Mouse (Mus musculus): ENCODE measurements at regions not wholly inside any gene's neighbourhood (a gene's known extent, or its start where the extent isn't known, plus 50 kb on each side); places are given as distances from the start of the nearest gene placed in this dataset.

- H3K36me3 ChIP-seq (ENCODE audit: insufficient read depth, low read length) = no peaks in the 10 kb centered on the region
- H3K27me3 ChIP-seq (ENCODE audit: insufficient read depth, low read length) = no peaks in the 10 kb centered on the region
- no peaks in the 10 kb centered on the region for H3K4me1 ChIP-seq (ENCODE audit: insufficient read depth, low read length)
- H3K4me3 ChIP-seq (ENCODE audit: low read length) = no peak overlapping the region
- no peak for TF ChIP-seq CTCF (IDR thresholded peaks at IDR 0.05; ENCODE audit: low read depth)
- ATAC-seq (no peak), DNase-seq (ENCODE audit: low spot score) (no peak)
- no peak overlapping the region for H3K9ac ChIP-seq (replicated peaks; ENCODE audit: low read length)
- 64% methylated on average over 8 of the region's 8 CpGs for WGBS
- H3K27ac ChIP-seq = no peak overlapping the region
- H3K9me3 ChIP-seq (ENCODE audit: low read length) = no peaks in the 10 kb centered on the region
- H3K4me2 ChIP-seq (ENCODE audit: low read depth, low read length) = no peak overlapping the region
Measured at GRCm38 (mm10) chr1:63920181-63920933, 151.3 kb upstream of the 4933402D24Rik start.

DNA sequence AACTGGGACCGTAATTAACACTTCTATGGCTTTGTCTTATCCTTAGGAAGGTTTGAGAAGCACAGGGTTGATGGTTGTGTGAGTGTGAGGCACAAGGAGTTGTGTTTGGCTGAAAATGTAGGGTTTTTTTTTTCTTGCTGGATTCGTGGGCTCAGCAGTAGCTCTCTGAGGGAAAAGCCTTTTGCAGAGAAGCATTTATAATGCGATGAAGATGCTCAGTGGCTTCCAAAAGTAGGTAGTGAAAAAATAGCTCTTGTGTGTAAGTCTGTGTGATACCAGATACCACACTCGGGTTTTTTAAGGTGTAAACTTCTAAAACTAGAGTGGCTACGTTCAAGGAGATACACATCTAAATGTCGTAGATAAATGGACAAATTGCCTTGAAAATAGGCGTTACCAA is 149.1 kb upstream of the 4933402D24Rik start:
- Histone ChIP-seq H3K4me1 (ENCODE audit: insufficient read depth, low read length) (no peaks in the 10 kb centered on the region), H3K4me2 (ENCODE audit: low read depth, low read length) (no peak overlapping the region), H3K9ac (replicated peaks; ENCODE audit: low read length) (no peak overlapping the region), H3K9me3 (ENCODE audit: low read length) (no peaks in the 10 kb centered on the region), H3K4me3 (ENCODE audit: low read length) (no peak overlapping the region), H3K36me3 (ENCODE audit: insufficient read depth, low read length) (no peaks in the 10 kb centered on the region), H3K27ac (no peak overlapping the region), H3K27me3 (ENCODE audit: insufficient read depth, low read length) (no peaks in the 10 kb centered on the region)
- TF ChIP-seq CTCF (IDR thresholded peaks at IDR 0.05; ENCODE audit: low read depth) = no peak
- 71% methylated on average over 7 of the region's 7 CpGs for WGBS
- DNase-seq (ENCODE audit: low spot score) (no peak), ATAC-seq (no peak)

- H3K36me3 ChIP-seq (ENCODE audit: insufficient read depth, low read length) = no peaks in the 10 kb centered on the region
- no peak overlapping the region for H3K4me2 ChIP-seq (ENCODE audit: low read depth, low read length)
- no peaks in the 10 kb centered on the region for H3K9me3 ChIP-seq (ENCODE audit: low read length)
- no peaks in the 10 kb centered on the region for H3K4me1 ChIP-seq (ENCODE audit: insufficient read depth, low read length)
- TF ChIP-seq CTCF (IDR thresholded peaks at IDR 0.05; ENCODE audit: low read depth) = no peak
- ATAC-seq (no peak), DNase-seq (ENCODE audit: low spot score) (no peak)
- no peak overlapping the region for H3K27ac ChIP-seq
- no peak overlapping the region for H3K4me3 ChIP-seq (ENCODE audit: low read length)
- WGBS = 64% methylated on average over 7 of the region's 7 CpGs
- H3K27me3 ChIP-seq (ENCODE audit: insufficient read depth, low read length) = no peaks in the 10 kb centered on the region
- no peak overlapping the region for H3K9ac ChIP-seq (replicated peaks; ENCODE audit: low read length)
Measured at GRCm38 (mm10) chr1:63916907-63917650, 148.0 kb upstream of the 4933402D24Rik start.

GRCm38 (mm10) chr1:63910765-63911164 is 141.7 kb upstream of the 4933402D24Rik start:
- TF ChIP-seq CTCF (IDR thresholded peaks at IDR 0.05; ENCODE audit: low read depth) = no peak
- Histone ChIP-seq H3K27me3 (ENCODE audit: insufficient read depth, low read length) (no peaks in the 10 kb centered on the region), H3K9me3 (ENCODE audit: low read length) (no peaks in the 10 kb centered on the region), H3K4me1 (ENCODE audit: insufficient read depth, low read length) (no peaks in the 10 kb centered on the region), H3K4me3 (ENCODE audit: low read length) (no peak overlapping the region), H3K4me2 (ENCODE audit: low read depth, low read length) (no peak overlapping the region), H3K36me3 (ENCODE audit: insufficient read depth, low read length) (no peaks in the 10 kb centered on the region), H3K9ac (replicated peaks; ENCODE audit: low read length) (no peak overlapping the region), H3K27ac (no peak overlapping the region)
- DNase-seq (ENCODE audit: low spot score) = no peak
- WGBS = 77% methylated on average over 3 of the region's 3 CpGs
- no peak for ATAC-seq

GRCm38 (mm10) chr1:63909191-63909590 is 140.1 kb upstream of the 4933402D24Rik start:
- Histone ChIP-seq H3K4me3 (ENCODE audit: low read length) (no peak overlapping the region), H3K27ac (no peak overlapping the region), H3K4me1 (ENCODE audit: insufficient read depth, low read length) (no peaks in the 10 kb centered on the region), H3K36me3 (ENCODE audit: insufficient read depth, low read length) (no peaks in the 10 kb centered on the region), H3K9ac (replicated peaks; ENCODE audit: low read length) (no peak overlapping the region), H3K4me2 (ENCODE audit: low read depth, low read length) (no peak overlapping the region), H3K27me3 (ENCODE audit: insufficient read depth, low read length) (no peaks in the 10 kb centered on the region), H3K9me3 (ENCODE audit: low read length) (no peaks in the 10 kb centered on the region)
- 89% methylated on average over 2 of the region's 2 CpGs for WGBS
- no peak for TF ChIP-seq CTCF (IDR thresholded peaks at IDR 0.05; ENCODE audit: low read depth)
- DNase-seq (ENCODE audit: low spot score) (no peak), ATAC-seq (no peak)

DNA sequence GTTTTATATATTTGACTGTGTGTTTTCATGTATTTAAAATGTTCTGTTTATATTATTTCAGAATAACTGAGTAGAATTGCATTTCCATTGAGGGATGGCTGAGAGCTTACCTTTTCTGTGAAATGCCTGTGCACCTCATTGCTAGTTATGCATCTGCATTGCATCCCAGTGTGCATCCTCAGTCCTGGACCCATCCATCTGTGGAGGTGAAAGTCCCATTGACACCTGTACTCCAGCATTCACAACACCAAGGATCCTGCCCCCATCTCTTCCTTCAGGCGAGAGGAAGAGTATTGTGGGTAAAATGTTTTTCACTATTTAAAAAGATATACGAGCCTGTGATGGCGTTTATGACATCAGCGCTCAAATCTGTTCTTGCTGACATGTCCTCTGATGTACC is 134.6 kb upstream of the 4933402D24Rik start:
- H3K4me2 ChIP-seq (ENCODE audit: low read depth, low read length) = no peak overlapping the region
- H3K9ac ChIP-seq (replicated peaks; ENCODE audit: low read length) = no peak overlapping the region
- H3K4me3 ChIP-seq (ENCODE audit: low read length) = no peak overlapping the region
- H3K36me3 ChIP-seq (ENCODE audit: insufficient read depth, low read length) = no peaks in the 10 kb centered on the region
- no peak overlapping the region for H3K27ac ChIP-seq
- DNase-seq (ENCODE audit: low spot score) (no peak), ATAC-seq (no peak)
- H3K9me3 ChIP-seq (ENCODE audit: low read length) = no peaks in the 10 kb centered on the region
- TF ChIP-seq CTCF (IDR thresholded peaks at IDR 0.05; ENCODE audit: low read depth) = no peak
- WGBS = 92% methylated on average over 4 of the region's 4 CpGs
- no peaks in the 10 kb centered on the region for H3K27me3 ChIP-seq (ENCODE audit: insufficient read depth, low read length)
- H3K4me1 ChIP-seq (ENCODE audit: insufficient read depth, low read length) = 0 out of 2 replicates have a peak, but pooled peaks cover 5% of the 10 kb centered on the region

DNA sequence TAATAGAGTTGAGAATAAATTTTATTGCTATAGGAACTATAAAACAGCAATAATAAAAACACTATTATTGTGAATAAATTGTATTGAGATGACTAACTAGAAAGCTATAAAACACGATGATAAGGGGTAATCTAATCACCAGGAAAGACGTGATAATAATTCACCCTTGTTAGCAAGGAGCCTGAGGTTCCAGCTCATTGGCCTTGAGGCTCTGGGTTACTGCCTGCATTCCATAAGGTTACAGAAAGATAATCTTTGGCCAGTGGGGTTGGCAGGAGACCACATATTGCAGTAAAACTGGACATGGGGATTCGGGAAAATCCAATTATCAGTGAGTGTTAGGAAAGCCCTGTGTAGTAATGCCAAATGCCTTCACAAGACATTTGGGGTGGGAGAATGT is 134.1 kb upstream of the 4933402D24Rik start:
- H3K27ac ChIP-seq = no peak overlapping the region
- no peak for TF ChIP-seq CTCF (IDR thresholded peaks at IDR 0.05; ENCODE audit: low read depth)
- DNase-seq (ENCODE audit: low spot score) (no peak), ATAC-seq (no peak)
- 0 out of 2 replicates have a peak, but pooled peaks cover 5% of the 10 kb centered on the region for H3K4me1 ChIP-seq (ENCODE audit: insufficient read depth, low read length)
- H3K36me3 ChIP-seq (ENCODE audit: insufficient read depth, low read length) = no peaks in the 10 kb centered on the region
- H3K4me3 ChIP-seq (ENCODE audit: low read length) = no peak overlapping the region
- 52% methylated on average over 3 of the region's 3 CpGs for WGBS
- H3K9me3 ChIP-seq (ENCODE audit: low read length) = no peaks in the 10 kb centered on the region
- no peak overlapping the region for H3K4me2 ChIP-seq (ENCODE audit: low read depth, low read length)
- H3K9ac ChIP-seq (replicated peaks; ENCODE audit: low read length) = no peak overlapping the region
- no peaks in the 10 kb centered on the region for H3K27me3 ChIP-seq (ENCODE audit: insufficient read depth, low read length)
